Mouse (Mus musculus) ES-Bruce4 (cell line): ENCODE measurements around the gene Mrps35.

ENCODE experiments used
- CTCF ChIP-seq: IDR thresholded peaks from one replicate; pipeline ENCODE4 v1.8.1; 2011; ENCODE audit warnings: low read depth, low read length
- EP300 ChIP-seq: IDR thresholded peaks from 2 replicates; pipeline ENCODE4 v1.6.1; 2011; ENCODE audit warnings: low read depth, low read length; ENCODE audit not compliant: insufficient read depth
- POLR2A ChIP-seq: IDR thresholded peaks from one replicate; pipeline ENCODE4 v1.8.1; 2011; ENCODE audit warnings: low read length; ENCODE audit not compliant: insufficient read depth

GRCm38 (mm10) chr6:147018364-147018763, 24.2 kb upstream of the Mrps35 start:
- TF ChIP-seq POLR2A (no peak), CTCF (no peak), EP300 (no peak)
